Mouse (Mus musculus): ENCODE data around the gene Lamc2.
"Not testable (repeated sequence)": the region's sequence is repeated elsewhere in the genome, so short reads cannot be mapped to it uniquely, and the experiment has no call there.

The Lamc2 gene

DNA sequence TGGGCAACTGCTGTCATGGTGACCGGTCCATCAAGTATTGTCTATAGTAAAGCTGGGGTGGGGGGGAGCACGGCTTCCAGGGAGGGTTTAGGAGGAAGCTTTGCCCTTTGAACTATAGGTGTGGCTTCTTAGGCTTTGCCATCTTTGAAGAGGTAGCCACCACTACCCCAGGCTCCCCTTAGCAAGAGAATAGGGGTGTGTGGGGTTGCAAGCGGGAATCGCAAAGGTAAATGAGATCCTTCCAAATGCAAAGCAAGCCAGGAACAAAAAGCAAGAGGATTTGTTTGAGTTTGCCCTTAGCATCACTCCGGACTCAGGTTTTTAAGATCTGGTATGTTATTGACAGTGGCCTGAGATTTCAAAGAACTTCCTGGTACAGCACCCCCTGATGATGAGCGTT is 90.9 kb downstream of the Lamc2 start:
- DNase-seq (ENCODE audit: low spot score in 2 of 2): no peak

GRCm38 (mm10) chr1:153094226-153095076 is 91.8 kb downstream of the Lamc2 start:
- no peak for DNase-seq (ENCODE audit: low spot score in 2 of 2)

DNA sequence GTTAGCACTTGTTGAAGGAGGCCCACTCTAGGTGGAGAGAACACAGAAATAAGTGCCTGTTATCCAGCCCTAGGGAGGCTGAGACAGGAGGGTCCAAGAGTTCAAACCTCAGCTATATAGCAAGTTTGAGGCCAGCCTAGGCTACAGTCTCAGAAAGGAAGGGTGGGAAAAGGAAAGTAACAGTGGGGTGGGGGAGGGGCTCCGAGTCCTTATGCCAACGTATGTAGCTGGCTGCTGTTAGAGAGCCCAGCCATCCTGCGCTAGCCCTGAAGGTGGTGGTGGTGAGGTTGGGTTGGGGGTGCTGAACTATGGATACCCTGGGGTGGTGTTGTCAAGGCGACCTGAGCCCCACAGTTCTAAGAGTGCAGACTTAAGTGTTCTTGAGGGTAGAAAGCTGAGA is 92.7 kb downstream of the Lamc2 start:
- DNase-seq (ENCODE audit: low spot score in 2 of 2): no peak

DNA sequence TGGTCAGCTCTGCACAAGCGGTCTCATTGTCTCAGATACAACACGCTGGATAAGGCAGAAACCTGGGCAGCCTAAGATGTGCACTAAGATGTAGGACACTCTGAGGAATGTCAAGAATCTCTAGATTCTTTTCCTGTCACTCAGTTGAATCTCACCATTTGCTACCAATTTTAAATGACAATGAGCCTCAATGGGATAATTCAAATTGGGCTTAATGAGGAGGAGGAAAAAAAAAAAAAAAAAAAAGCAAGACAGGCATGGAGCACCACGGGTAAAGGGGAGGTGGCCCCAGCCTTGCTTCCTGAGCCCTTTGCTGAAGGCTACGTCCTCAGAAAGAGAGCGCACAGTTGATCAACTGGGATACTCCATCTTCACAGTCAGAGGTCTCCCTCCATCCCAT is 93.1 kb downstream of the Lamc2 start:
- no peak for DNase-seq (ENCODE audit: low spot score in 2 of 2)

GRCm38 (mm10) chr1:153092237-153092975 is 93.8 kb downstream of the Lamc2 start:
- peak; percentile 58 to 66 for DNase-seq (ENCODE audit: low spot score in 2 of 2)

GRCm38 (mm10) chr1:153091438-153092236 is 94.6 kb downstream of the Lamc2 start:
- DNase-seq (ENCODE audit: low spot score in 2 of 2): no peak

- DNase-seq (ENCODE audit: low spot score in 2 of 2): no peak
These were observed 95.4 kb downstream of the Lamc2 start for GRCm38 (mm10) chr1:153090807-153091206.

DNA sequence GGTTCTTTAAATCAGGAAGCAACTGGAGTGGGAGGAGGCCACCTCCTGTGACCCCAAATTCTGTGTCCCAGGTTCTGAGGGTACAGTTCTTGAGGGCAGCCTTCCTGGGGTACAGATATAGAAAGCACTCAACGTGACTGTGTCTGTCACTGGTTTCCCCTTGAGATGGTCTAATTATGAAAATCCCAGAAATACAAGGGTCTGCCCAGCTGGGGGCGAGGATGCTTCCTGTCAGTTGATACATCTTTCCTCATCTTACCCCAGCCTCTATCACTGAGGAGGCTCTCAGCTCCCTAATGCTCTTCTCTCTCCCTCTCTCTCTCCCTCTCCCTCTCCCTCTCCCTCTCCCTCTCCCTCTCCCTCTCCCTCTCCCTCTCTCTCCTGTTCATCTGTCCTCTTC is 96.2 kb downstream of the Lamc2 start:
- no peak for DNase-seq (ENCODE audit: low spot score in 2 of 2)

DNA sequence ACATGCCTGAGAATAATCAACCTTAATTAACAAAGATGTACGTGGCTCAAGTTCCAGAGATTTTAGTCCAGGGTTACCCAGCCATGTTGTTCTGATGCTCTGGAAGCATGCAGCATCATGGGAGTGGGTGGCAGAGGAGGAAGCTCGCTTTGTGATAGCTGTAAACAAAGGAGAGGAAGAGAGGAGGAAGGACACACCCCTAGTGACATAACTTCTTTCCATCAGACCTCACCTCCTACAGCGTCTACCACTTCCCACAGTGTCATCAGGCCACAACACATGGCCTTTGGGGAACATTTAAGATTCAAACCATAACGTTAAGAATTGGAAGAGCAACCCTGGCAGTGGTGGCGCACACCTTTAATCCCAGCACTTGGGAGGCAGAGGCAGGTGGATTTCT is 98.5 kb downstream of the Lamc2 start:
- no peak for DNase-seq (ENCODE audit: low spot score in 2 of 2)

DNA sequence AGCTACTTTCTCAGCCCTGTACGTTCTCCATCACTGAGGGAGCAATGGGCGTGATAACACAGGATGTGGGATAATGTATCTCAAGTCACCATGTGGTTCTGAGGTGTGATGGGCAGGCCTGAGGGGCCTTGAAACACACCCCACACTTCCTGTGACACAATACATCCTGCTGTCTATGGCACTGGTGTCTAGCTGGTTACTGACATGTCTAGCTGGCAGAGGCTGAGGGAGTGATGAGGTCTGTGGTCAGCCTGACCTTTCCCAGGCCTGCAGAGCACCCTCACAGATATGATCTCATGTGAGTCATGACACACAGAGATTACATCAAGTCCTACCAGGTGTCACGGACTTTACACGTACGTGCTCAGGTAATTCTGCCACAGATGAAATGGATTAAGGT is 101.0 kb downstream of the Lamc2 start:
- no peak for DNase-seq (ENCODE audit: low spot score in 2 of 2)

DNA sequence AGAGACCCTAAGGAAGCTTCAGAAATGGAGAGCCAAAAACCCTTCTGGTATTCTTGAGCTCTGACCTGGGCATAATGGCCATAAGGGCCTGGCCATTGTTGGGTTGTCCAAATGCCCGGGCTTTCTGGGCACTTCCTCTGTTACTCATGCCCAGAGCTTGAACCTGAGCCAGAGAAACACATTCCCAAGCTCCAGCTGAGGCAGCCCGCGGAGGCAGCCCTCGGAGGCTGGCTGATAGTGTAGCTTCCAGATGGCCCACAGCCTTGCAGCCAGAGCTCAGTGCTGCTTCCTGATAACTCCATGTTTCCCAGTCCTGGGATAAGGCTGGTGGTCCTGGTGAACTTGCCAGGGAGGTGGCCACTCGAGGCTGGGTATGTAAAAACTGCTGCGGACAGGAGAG is 102.1 kb downstream of the Lamc2 start:
- DNase-seq (ENCODE audit: low spot score in 2 of 2): no peak

DNA sequence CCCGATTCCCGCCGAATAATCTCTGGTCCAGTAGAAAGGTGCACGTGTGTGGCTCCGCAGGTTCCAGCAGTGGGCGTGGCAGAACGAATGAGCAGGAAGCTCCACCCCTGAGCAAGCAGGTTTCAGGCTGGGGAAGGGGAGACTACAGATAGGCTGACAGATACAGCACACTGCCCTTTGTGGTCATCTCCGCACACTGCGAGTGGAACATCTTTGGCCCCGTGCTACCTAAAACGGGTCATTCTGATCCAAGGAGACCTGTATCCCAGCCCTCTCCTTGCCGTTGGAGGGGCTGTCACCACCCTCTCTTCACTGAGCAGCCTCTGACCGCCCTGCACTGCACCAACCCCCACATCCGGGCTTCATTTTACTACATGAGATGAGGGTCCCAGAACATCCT is 103.0 kb downstream of the Lamc2 start:
- not testable (repeated sequence) for DNase-seq (ENCODE audit: low spot score in 2 of 2)

DNA sequence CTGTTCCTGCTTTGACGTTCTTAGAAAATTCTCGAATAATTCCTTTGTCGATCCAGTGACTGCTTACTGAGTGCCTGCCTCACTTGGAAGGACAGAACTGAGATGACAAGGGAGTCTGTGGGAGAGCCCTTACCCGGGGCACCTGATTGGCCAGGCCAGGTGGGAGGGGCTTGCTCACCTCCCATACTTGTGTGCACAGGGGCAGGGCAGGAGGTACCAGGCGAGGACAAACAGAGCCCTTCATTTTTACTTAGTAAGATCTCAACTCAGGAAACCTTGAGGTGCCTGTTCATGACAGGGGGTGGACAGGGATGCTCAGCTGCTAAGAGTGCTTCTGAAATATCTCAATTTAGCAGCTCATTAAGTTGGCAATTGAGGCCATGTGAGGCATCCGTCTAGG is 110.3 kb downstream of the Lamc2 start:
- no peak for DNase-seq (ENCODE audit: low spot score in 2 of 2)

DNA sequence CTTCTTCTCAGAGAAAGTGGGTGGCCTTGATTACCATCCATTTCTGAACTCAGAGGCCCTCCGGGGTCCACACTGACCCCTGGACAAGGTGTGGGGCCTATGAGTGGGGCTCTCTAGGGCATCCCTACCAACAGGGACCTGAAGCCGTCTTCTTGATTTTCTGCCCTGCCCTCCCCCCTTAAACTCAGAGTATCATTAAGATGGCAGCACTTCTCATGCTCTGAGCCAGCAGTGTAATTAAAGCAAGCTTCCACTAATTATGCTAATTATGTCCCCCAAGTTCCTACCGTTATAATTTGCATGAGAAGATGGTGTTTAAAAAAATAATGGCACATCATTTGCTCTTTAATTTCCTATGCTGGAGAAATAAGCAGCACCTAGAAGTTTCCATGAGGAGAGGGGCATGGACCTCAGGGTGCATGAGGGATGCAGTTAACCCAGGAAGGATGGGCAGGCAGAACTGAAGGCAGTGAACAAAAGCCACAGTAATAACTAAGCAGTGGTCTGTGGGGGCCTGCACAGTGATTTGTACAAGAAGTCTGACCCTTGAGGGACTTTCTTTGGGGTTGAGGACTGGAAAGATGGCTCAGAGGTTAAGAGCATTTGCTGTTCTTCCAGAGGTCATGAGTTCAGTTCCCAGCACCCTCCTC is 111.0 kb downstream of the Lamc2 start:
- DNase-seq (ENCODE audit: low spot score in 2 of 2): no peak

- DNase-seq (ENCODE audit: low spot score in 2 of 2): no peak
These were observed 112.8 kb downstream of the Lamc2 start for GRCm38 (mm10) chr1:153073441-153073840.
